Mouse (Mus musculus) thymus, adult 2 months (tissue): ENCODE measurements around the gene Lrif1.

Experiments used
- CTCF ChIP-seq: fragments of 200-500 bp; IDR thresholded peaks from 2 replicates; pipeline ENCODE4 v1.5.1; 2012; ENCODE audit warnings: mild to moderate bottlenecking, control low read depth, low read length, moderate library complexity, borderline replicate concordance; ENCODE audit not compliant: control insufficient read depth, poor library complexity, insufficient read depth; ENCODE audit errors: extremely low read depth
- POLR2A ChIP-seq: fragments of 200-500 bp; IDR thresholded peaks from 2 replicates; pipeline ENCODE4 v1.6.1; 2012; ENCODE audit warnings: mild to moderate bottlenecking, low read length, control low read depth, moderate library complexity; ENCODE audit not compliant: control insufficient read depth, poor library complexity, insufficient read depth; ENCODE audit errors: extremely low read depth

DNA sequence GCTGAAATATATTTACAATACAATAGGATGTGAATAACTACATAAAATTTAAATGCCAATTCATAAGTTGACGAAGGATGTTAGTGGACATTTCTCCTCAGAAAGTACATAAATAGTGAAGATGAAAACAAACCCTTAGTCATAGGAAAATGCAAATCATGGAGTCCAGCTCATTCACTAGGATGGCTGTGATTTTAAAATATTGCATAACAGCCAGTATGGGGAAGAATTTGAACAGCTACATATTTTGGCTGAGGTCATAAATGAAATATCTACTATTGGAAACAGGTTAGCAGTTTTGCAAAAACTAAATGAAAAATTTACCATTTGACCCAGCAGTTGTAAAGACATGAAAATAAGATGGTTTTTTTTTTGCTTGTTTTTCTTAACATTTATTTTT is 594 bp downstream of the Lrif1 start:
- no peak for TF ChIP-seq CTCF
- TF ChIP-seq POLR2A: no peak
